Mouse (Mus musculus): ENCODE data around the gene Upk1b.

The Upk1b gene

GRCm38 (mm10) chr16:38761972-38762371 lies 38.2 kb downstream of the Upk1b start:
- in situ Hi-C loops (cut with MboI) = no loop called here

GRCm38 (mm10) chr16:38760834-38761375 lies 39.2 kb downstream of the Upk1b start:
- in situ Hi-C loops (cut with MboI) = no loop called here

GRCm38 (mm10) chr16:38760239-38760638 lies 39.9 kb downstream of the Upk1b start:
- in situ Hi-C loops (cut with MboI) = no loop called here

- in situ Hi-C loops (cut with MboI) = no loop called here
Measured at GRCm38 (mm10) chr16:38758104-38758861, 41.8 kb downstream of the Upk1b start.

- in situ Hi-C loops (cut with MboI) = no loop called here
Measured at GRCm38 (mm10) chr16:38757626-38758025, 42.5 kb downstream of the Upk1b start.

GRCm38 (mm10) chr16:38756572-38756971 lies 43.6 kb downstream of the Upk1b start:
- in situ Hi-C loops (cut with MboI) = no loop called here

GRCm38 (mm10) chr16:38756177-38756503 lies 44.0 kb downstream of the Upk1b start:
- in situ Hi-C loops (cut with MboI) = no loop called here

- in situ Hi-C loops (cut with MboI) = no loop called here
Measured at GRCm38 (mm10) chr16:38755452-38756176, 44.5 kb downstream of the Upk1b start.

GRCm38 (mm10) chr16:38753631-38754030 lies 46.5 kb downstream of the Upk1b start:
- in situ Hi-C loops (cut with MboI) = no loop called here

- in situ Hi-C loops (cut with MboI) = no loop called here
Measured at GRCm38 (mm10) chr16:38750803-38751202, 49.3 kb downstream of the Upk1b start.

GRCm38 (mm10) chr16:38743941-38744673 lies 56.0 kb downstream of the Upk1b start:
- in situ Hi-C loops (cut with MboI) = no loop called here

- in situ Hi-C loops (cut with MboI) = no loop called here
Measured at GRCm38 (mm10) chr16:38742659-38743131, 57.4 kb downstream of the Upk1b start.

GRCm38 (mm10) chr16:38742113-38742658 lies 57.9 kb downstream of the Upk1b start, which contains the start of gene B4galt4:
B4galt4 (plus strand) TSS chr16:38742264.
- in situ Hi-C loops (cut with MboI) = no loop called here

- in situ Hi-C loops (cut with MboI) = no loop called here
Measured at GRCm38 (mm10) chr16:38741204-38741903, 58.8 kb downstream of the Upk1b start.

- in situ Hi-C loops (cut with MboI) = no loop called here
Measured at GRCm38 (mm10) chr16:38730921-38731320, 69.2 kb downstream of the Upk1b start.

- in situ Hi-C loops (cut with MboI) = loop anchor here (10.0 kb wide), 2 partner anchors 105 to 385 kb away; partner anchors contain the start of genes Cox17, Gm21987 and Maats1
Measured at GRCm38 (mm10) chr16:38729610-38730288, 70.4 kb downstream of the Upk1b start.

GRCm38 (mm10) chr16:38729139-38729538 lies 71.0 kb downstream of the Upk1b start:
- in situ Hi-C loops (cut with MboI) = loop anchor here (10.0 kb wide), 2 partner anchors 104 to 384 kb away; partner anchors contain the start of genes Cox17, Gm21987 and Maats1

- in situ Hi-C loops (cut with MboI) = loop anchor here (10.0 kb wide), 2 partner anchors 104 to 384 kb away; partner anchors contain the start of genes Cox17, Gm21987 and Maats1
Measured at GRCm38 (mm10) chr16:38728576-38729132, 71.5 kb downstream of the Upk1b start.

- in situ Hi-C loops (cut with MboI) = loop anchor here (10.0 kb wide), 2 partner anchors 100 to 380 kb away; partner anchors contain the start of genes Cox17, Gm21987 and Maats1
Measured at GRCm38 (mm10) chr16:38724974-38725373, 75.2 kb downstream of the Upk1b start.

GRCm38 (mm10) chr16:38724256-38724655 lies 75.9 kb downstream of the Upk1b start:
- in situ Hi-C loops (cut with MboI) = loop anchor here (10.0 kb wide), 2 partner anchors 99 to 379 kb away; partner anchors contain the start of genes Cox17, Gm21987 and Maats1

Data from mature B cell (primary cell).